Comparison of ENCODE assay signal across 26 mouse cellular contexts in the genomic region with DNA sequence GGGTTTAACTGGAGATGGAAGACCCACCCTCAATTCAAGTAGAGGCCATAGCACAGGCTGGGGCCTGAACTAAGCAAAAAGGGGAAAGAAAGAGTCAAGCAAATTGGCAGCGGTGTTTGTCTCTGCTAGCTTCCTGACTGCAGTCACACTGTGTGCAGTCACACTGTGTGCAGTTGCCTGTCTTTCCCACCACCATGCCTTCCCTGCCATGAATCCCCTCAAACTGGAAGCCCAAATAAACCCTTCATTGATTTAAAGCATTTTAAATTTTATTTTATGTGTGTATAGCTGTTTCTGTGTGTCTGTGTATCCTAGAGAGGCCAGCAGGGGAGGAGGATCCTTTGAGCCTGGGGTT.
"Had no signal": no experiment of that assay in that cellular context is flagged by ENCODE, and none has a peak within 500 bp of the region (broad histone marks: within the 10 kb centered on the region; RNA-seq: fewer than 3 reads in every experiment).

No protein-coding gene starts in this region.

- H3K36me3 ChIP-seq: embryonic facial prominence, embryonic 10.5 days; embryonic facial prominence, embryonic 12.5 days; embryonic facial prominence, embryonic 13.5 days; embryonic facial prominence, embryonic 15.5 days; forebrain, embryonic 10.5 days; forebrain, embryonic 12.5 days; forebrain, embryonic 15.5 days had no signal

- H3K4me1 ChIP-seq: embryonic facial prominence, embryonic 10.5 days; embryonic facial prominence, embryonic 12.5 days; embryonic facial prominence, embryonic 13.5 days; embryonic facial prominence, embryonic 15.5 days; forebrain, embryonic 10.5 days; forebrain, embryonic 12.5 days; forebrain, embryonic 13.5 days; forebrain, embryonic 15.5 days had no signal

- H3K4me2 ChIP-seq: embryonic facial prominence, embryonic 12.5 days; embryonic facial prominence, embryonic 13.5 days; embryonic facial prominence, embryonic 15.5 days; forebrain, embryonic 12.5 days; forebrain, embryonic 13.5 days; forebrain, embryonic 15.5 days had no signal

- DNase-seq: cerebellum, adult 9-10 months; cerebellum, adult 9-11 months; cerebellum, postnatal 10 days; cerebellum, postnatal 14 days; cerebellum, postnatal 25 days; cerebellum, postnatal 36 days; embryo, embryonic 11 days; forebrain, postnatal 0 days; gastrocnemius, adult 2 months; gastrocnemius, postnatal 10 days; gastrocnemius, postnatal 14 days; gastrocnemius, postnatal 25 days; gastrocnemius, postnatal 36 days; heart, adult 18-20 months; heart, adult 2 months had no signal

- H3K4me3 ChIP-seq: embryonic facial prominence, embryonic 10.5 days; embryonic facial prominence, embryonic 12.5 days; embryonic facial prominence, embryonic 13.5 days; embryonic facial prominence, embryonic 15.5 days; erythroblast, embryonic 14.5 days; forebrain, embryonic 10.5 days; forebrain, embryonic 12.5 days; forebrain, embryonic 13.5 days; forebrain, embryonic 15.5 days; gastrocnemius, adult 2 months; heart, adult 2 months had no signal

- H3K9me3 ChIP-seq: embryonic facial prominence, embryonic 10.5 days; embryonic facial prominence, embryonic 12.5 days; embryonic facial prominence, embryonic 13.5 days; embryonic facial prominence, embryonic 15.5 days; forebrain, embryonic 10.5 days; forebrain, embryonic 12.5 days; forebrain, embryonic 13.5 days; forebrain, embryonic 15.5 days had no signal

- H3K27me3 ChIP-seq: embryonic facial prominence, embryonic 12.5 days; embryonic facial prominence, embryonic 13.5 days; embryonic facial prominence, embryonic 15.5 days; forebrain, embryonic 12.5 days; forebrain, embryonic 13.5 days; forebrain, embryonic 15.5 days had no signal

- H3K27ac ChIP-seq: embryonic facial prominence, embryonic 10.5 days; embryonic facial prominence, embryonic 12.5 days; embryonic facial prominence, embryonic 13.5 days; embryonic facial prominence, embryonic 15.5 days; forebrain, embryonic 10.5 days; forebrain, embryonic 12.5 days; forebrain, embryonic 13.5 days; forebrain, embryonic 15.5 days; gastrocnemius, adult 2 months had no signal

- ATAC-seq: forebrain, embryonic 13.5 days; forebrain, embryonic 14.5 days; forebrain, embryonic 15.5 days; forebrain, embryonic 16.5 days; forebrain, postnatal 0 days had no signal

- H3K9ac ChIP-seq: embryonic facial prominence, embryonic 12.5 days; embryonic facial prominence, embryonic 13.5 days; embryonic facial prominence, embryonic 15.5 days; forebrain, embryonic 12.5 days; forebrain, embryonic 13.5 days; forebrain, embryonic 15.5 days; forebrain, postnatal 0 days had no signal
